Mouse (Mus musculus): ENCODE measurements at regions not wholly inside any gene's neighbourhood (a gene's known extent, or its start where the extent isn't known, plus 50 kb on each side); places are given as distances from the start of the nearest gene placed in this dataset.

DNA sequence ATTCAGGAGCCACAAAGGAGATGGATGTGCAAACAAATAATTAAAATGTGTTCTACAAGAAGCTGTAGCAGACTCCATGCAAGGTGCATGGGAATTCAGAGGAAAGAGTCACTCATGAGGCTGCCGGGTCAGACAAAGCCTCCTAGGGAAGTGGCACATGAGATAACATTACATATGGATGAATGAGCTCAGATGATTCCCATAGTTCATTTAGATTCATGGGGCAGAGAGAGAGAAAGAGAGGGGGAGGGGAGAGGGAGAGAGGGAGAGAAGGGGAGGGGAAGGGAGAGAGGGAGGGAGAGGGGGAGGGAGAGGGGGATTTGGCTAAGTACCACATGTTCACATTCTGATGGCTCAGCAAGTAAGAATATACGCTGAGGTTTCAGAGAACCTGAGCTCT lies 52.6 kb upstream of the Lipc start:
- WGBS = 96% methylated on average over 2 of the region's 2 CpGs
- Histone ChIP-seq H3K36me3 (ENCODE audit: control insufficient read depth, insufficient read depth, low read length) (no peaks in the 10 kb centered on the region), H3K27me3 (ENCODE audit: control insufficient read depth, insufficient read depth, low read length) (no peaks in the 10 kb centered on the region), H3K4me3 (ENCODE audit: extremely low read depth, insufficient read depth, insufficient read length) (no peak overlapping the region), H3K27ac (ENCODE audit: insufficient read depth, low read length) (no peak overlapping the region), H3K4me1 (ENCODE audit: control insufficient read depth, insufficient read depth, insufficient read length) (peaks cover 3% of the 10 kb centered on the region; the same call in 1 of the 2 replicates)
- no peak for TF ChIP-seq CTCF (IDR thresholded peaks at IDR 0.05; ENCODE audit: extremely low read depth, insufficient read depth, insufficient read length, insufficient replicate concordance)
- TF ChIP-seq POLR2A (IDR thresholded peaks at IDR 0.05; ENCODE audit: low read depth, low read length) = no peak
- DNase-seq (ENCODE audit: low read depth in 1 of 2, low spot score in 2 of 2) = no peak
